Mouse (Mus musculus): ENCODE results near the gene Izumo2.

DNA sequence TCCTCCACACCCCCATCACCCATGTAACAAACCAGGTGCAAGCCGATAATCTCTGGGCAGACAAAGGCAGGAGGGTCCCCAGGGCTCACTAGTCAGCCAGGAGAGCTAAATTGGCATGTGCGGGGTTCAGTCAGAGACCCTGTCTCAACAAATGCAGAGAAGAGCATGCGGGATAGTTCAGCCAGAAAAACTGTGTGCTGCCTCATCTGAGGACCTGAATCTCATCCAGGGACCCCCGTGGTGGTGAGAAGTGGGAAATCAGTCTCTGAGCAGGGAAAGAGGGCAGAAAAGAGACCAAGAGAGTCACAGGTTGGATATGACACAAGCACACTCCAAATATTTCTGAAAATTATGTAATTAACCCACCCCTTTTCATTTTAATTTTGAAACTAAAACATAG, 32.4 kb upstream of the Izumo2 start:
- no peak for TF ChIP-seq CTCF (IDR thresholded peaks at IDR 0.05; ENCODE audit: control insufficient read depth, insufficient read depth, low read length)
- no peak for TF ChIP-seq POLR2A (IDR thresholded peaks at IDR 0.05; ENCODE audit: borderline replicate concordance, control insufficient read depth, low read depth, low read length)
